Mouse (Mus musculus): Measurements from ENCODE around the gene Slc7a8.

DNA sequence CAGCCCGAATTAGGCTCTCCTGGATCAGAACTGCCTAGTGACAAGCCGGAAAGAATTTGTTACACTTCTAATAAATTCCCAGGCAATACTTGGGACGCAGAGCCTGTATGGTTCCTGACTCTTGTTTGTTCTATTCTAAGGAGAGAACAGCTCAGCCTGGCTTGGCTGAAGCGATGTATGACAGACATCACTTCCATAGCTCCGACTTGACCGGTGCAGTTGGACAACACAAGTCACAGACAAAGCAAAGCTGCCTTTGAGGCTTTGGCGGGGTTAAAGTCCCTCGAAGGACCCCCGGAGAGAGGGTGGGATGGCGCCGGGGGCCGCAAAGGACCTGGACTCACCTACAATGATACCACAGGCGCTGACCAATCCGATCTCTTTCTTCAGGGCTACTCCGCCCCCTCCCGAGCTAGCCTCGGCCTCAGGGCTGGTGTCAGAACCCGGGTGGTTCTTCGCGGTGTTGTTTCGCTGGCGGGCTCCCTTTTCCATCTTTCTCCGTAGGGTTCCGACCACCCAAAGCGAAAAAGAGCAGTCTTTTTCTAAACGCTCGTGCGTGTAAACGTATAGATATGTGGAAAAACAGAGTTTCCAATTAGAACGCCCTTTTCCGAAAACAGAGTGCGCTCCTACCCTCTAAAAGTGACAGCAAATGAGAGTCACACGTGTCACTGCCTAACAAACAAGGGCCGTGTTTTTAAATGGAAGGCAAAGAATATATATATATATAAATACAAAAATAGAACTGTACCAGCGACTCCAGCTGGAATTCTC, 723 bp downstream of the Slc7a8 start:
- TF ChIP-seq CTCF (IDR thresholded peaks at IDR 0.05; ENCODE audit: control insufficient read depth, insufficient read depth, low read length) (no peak), POLR2A (IDR thresholded peaks at IDR 0.05; ENCODE audit: borderline replicate concordance, control insufficient read depth, low read depth, low read length) (no peak; the same call in 1 of the 2 replicates)

Measured in bone marrow, adult 2 months (tissue).